Mouse (Mus musculus): ENCODE data around the gene Pom121.

DNA sequence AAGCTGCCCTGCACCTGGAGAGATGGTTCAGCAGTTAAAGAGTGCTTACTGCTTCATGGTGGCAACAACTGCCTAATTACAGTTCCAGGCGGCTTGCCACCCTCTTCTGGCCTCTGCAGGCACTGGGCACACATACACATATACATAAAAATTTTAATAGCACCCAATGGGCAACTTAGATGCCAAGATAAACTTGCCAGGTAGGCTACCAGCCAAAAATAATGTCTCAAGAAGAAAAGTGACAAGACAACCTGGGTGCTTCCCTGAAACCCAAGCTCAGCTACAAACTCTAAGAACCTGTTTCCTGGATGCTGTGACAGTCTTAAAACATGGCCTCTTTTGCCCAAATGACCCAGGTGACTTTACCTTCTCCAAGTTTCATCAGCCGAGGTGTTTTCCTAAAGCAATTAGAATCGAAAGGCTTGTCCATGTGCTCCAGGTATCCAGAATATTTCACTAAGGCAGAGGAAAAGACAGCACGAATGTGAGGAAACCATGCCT is 46.8 kb downstream of the Pom121 start:
- TF ChIP-seq POLR2A (IDR thresholded peaks at IDR 0.05; ENCODE audit: low read depth, low read length), result no peak
- TF ChIP-seq CTCF (conservative IDR thresholded peaks at IDR 0.05; ENCODE audit: insufficient read depth, insufficient read length, low read depth, low read length), result no peak

Measured in kidney, adult 2 months (tissue).